Mouse (Mus musculus) ES-Bruce4 (cell line): ENCODE measurements around the gene Mgll.

ENCODE experiments used
- CTCF ChIP-seq: IDR thresholded peaks from one replicate; pipeline ENCODE4 v1.8.1; 2011; ENCODE audit warnings: low read depth, low read length
- EP300 ChIP-seq: IDR thresholded peaks from 2 replicates; pipeline ENCODE4 v1.6.1; 2011; ENCODE audit warnings: low read depth, low read length; ENCODE audit not compliant: insufficient read depth
- POLR2A ChIP-seq: IDR thresholded peaks from one replicate; pipeline ENCODE4 v1.8.1; 2011; ENCODE audit warnings: low read length; ENCODE audit not compliant: insufficient read depth

GRCm38 (mm10) chr6:88800735-88801134 lies 76.5 kb downstream of the Mgll start:
- no peak for TF ChIP-seq CTCF
- TF ChIP-seq POLR2A: no peak
- TF ChIP-seq EP300: no peak
